In genomic region chr8:45345031-45345430, GRCm38 (mm10) we compare ENCODE assay signal across 8 mouse cellular contexts. TPM values are rescaled to one million over a fixed set of nuclear protein-coding genes. Genes with fewer than 3 reads are reported as not detected.
A peak's percentile ranks its signal among the peaks of the same experiment; 100 is the strongest.
DNase-seq lines count a peak whose midpoint lies in the region; ATAC-seq lines count a peak whose summit lies in the region.

No protein-coding gene starts in this region.

- no peak overlapping the region for H3K4me3 ChIP-seq in heart, embryonic 11.5 days (ENCODE audit: low read depth, low read length)

- WGBS in heart, embryonic 11.5 days (ENCODE audit: insufficient replicate concordance), result 13% methylated on average over 6 of the region's 6 CpGs

- ATAC-seq in heart, embryonic 11.5 days (replicated peaks; ENCODE audit: insufficient number of reproducible peaks, low FRiP score, low TSS enrichment), result no peak
- peak; percentile 83 for ATAC-seq in cerebellum, adult (ENCODE audit: insufficient number of reproducible peaks, low FRiP score, low TSS enrichment)

- H3K9me3 ChIP-seq in heart, embryonic 11.5 days (replicated peaks; ENCODE audit: control insufficient read depth, low read length), result no peaks in the 10 kb centered on the region

- no peaks in the 10 kb centered on the region for H3K4me1 ChIP-seq in heart, embryonic 11.5 days (ENCODE audit: control insufficient read depth, insufficient read depth, low read length)

- H3K27me3 ChIP-seq in heart, embryonic 11.5 days (ENCODE audit: control insufficient read depth, insufficient read depth, low read length), result no peaks in the 10 kb centered on the region

- no peaks in the 10 kb centered on the region for H3K36me3 ChIP-seq in heart, embryonic 11.5 days (ENCODE audit: control insufficient read depth, insufficient read depth, low read length)

- no peak overlapping the region for H3K4me2 ChIP-seq in heart, embryonic 11.5 days

- no peak overlapping the region for H3K9ac ChIP-seq in heart, embryonic 11.5 days (ENCODE audit: low read depth, low read length)

- DNase-seq in heart, adult 11 months, result peak; percentile 82
- peak; percentile 88 for DNase-seq in forelimb bud, embryonic 11.5 days (ENCODE audit: low read depth, low spot score)
- peak; percentile 89 for DNase-seq in hindlimb bud, embryonic 11.5 days (ENCODE audit: extremely low spot score, low read depth, low spot score)
- DNase-seq in left cerebral cortex, adult 18-20 months (ENCODE audit: low spot score in 2 of 2), result peak; percentile 55 to 68
- DNase-seq in mesoderm, embryonic 11.5 days (ENCODE audit: low read depth, low spot score), result peak; percentile 85
- DNase-seq in spleen, adult 12 weeks (ENCODE audit: low spot score), result peak; percentile 37

- H3K27ac ChIP-seq in heart, embryonic 11.5 days (ENCODE audit: low read depth, low read length), result no peak overlapping the region

RNA-seq across cellular contexts. Expression of gene Cyp4v3, which starts 12.0 kb away (rescaled TPM):
- 0.44 and 0.51 TPM in 2 replicates for polyA plus RNA-seq in heart, embryonic 11.5 days (2014; fragmentation: Nextera tagmentation; extraction: Ambion mirVana)
- 1 to 10 TPM; 5.9 to 6.4 TPM for total RNA-seq in left cerebral cortex, adult 18-20 months (2021)

RNA-seq across cellular contexts. Expression of gene Gm45753, which starts 36.8 kb away (rescaled TPM):
- not detected in 2 replicates for polyA plus RNA-seq in heart, embryonic 11.5 days (2014; fragmentation: Nextera tagmentation; extraction: Ambion mirVana)
- total RNA-seq in left cerebral cortex, adult 18-20 months (2021), result not detected

RNA-seq across cellular contexts. Expression of gene Fam149a, which starts 37.1 kb away (rescaled TPM):
- 5.0 and 6.3 TPM in 2 replicates for polyA plus RNA-seq in heart, embryonic 11.5 days (2014; fragmentation: Nextera tagmentation; extraction: Ambion mirVana)
- 10 to 100 TPM; 25.0 to 25.7 TPM for total RNA-seq in left cerebral cortex, adult 18-20 months (2021)

RNA-seq across cellular contexts. Expression of gene Klkb1, which starts 50.4 kb away (rescaled TPM):
- not detected in 2 replicates for polyA plus RNA-seq in heart, embryonic 11.5 days (2014; fragmentation: Nextera tagmentation; extraction: Ambion mirVana)
- total RNA-seq in left cerebral cortex, adult 18-20 months (2021), result not detected

Comparison
In these comparisons a context has a peak if more than half of its experiments do, and no peak if none do; other contexts are left out.
1. DNase-seq: peak in every context shown above with its lines; median percentile 89 in hindlimb bud, embryonic 11.5 days; 88 in forelimb bud, embryonic 11.5 days; 85 in mesoderm, embryonic 11.5 days; 82 in heart, adult 11 months; 62 in left cerebral cortex, adult 18-20 months; 37 in spleen, adult 12 weeks.